Mouse (Mus musculus) heart, embryonic 15.5 days (tissue): ENCODE measurements around the gene Kctd6. TPM values are rescaled to one million over a fixed set of nuclear protein-coding genes. Genes with fewer than 3 reads are reported as not detected.
"Not testable (repeated sequence)": the region's sequence is repeated elsewhere in the genome, so short reads cannot be mapped to it uniquely, and the experiment has no call there.

ENCODE experiments used
- ATAC-seq: fragments of 200-750 bp; cut with Nextera tagmentation; replicated peaks from 2 replicates; pipeline ENCODE4 v1.8.0; 2017; ENCODE audit warnings: low read depth, moderate TSS enrichment; ENCODE audit not compliant: insufficient number of reproducible peaks, insufficient read depth, low FRiP score
- H3K27ac ChIP-seq: fragments of 300-500 bp; sonication (generic); 2 replicates; pipeline ENCODE4 v1.5.1; 2015; ENCODE audit warnings: mild to moderate bottlenecking, inconsistent platforms
- H3K27me3 ChIP-seq: fragments of 300-500 bp; sonication (generic); 2 replicates; pipeline ENCODE4 v1.6.1; 2015; ENCODE audit warnings: inconsistent platforms
- H3K36me3 ChIP-seq: fragments of 300-500 bp; sonication (generic); 2 replicates; pipeline ENCODE4 v1.6.1; 2015; ENCODE audit warnings: mild to moderate bottlenecking, inconsistent platforms
- H3K4me1 ChIP-seq: fragments of 300-500 bp; sonication (generic); replicated peaks from 2 replicates; pipeline ENCODE4 v1.6.1; 2015; ENCODE audit warnings: inconsistent platforms
- H3K4me2 ChIP-seq: fragments of 300-500 bp; sonication (generic); 2 replicates; pipeline ENCODE4 v1.6.1; 2015; ENCODE audit warnings: inconsistent platforms, mild to moderate bottlenecking, moderate library complexity
- H3K4me3 ChIP-seq: fragments of 300-500 bp; sonication (generic); 2 replicates; pipeline ENCODE4 v1.5.1; 2015; ENCODE audit warnings: mild to moderate bottlenecking, inconsistent platforms
- H3K9ac ChIP-seq: fragments of 300-500 bp; sonication (generic); 2 replicates; pipeline ENCODE4 v1.6.1; 2015; ENCODE audit warnings: mild to moderate bottlenecking, inconsistent platforms
- H3K9me3 ChIP-seq: fragments of 300-500 bp; sonication (generic); replicated peaks from 2 replicates; pipeline ENCODE4 v1.6.1; 2016; ENCODE audit warnings: inconsistent platforms
- WGBS: fragments of 180-500 bp; shearing (Covaris S2); methylation state at CpG from one replicate; pipeline ENCODE4 v1.1.7; 2015; ENCODE audit warnings: mixed read lengths; 5-methylcytosine and 5-hydroxymethylcytosine counted together
- polyA plus RNA-seq: library from polyadenylated mRNA; unstranded; fragments of >200 nt; fragmentation: Nextera tagmentation; extraction: Ambion mirVana; gene quantifications from 2 replicates; pipeline ENCODE4 v1.2.1, GENCODE M21; 2015

Kctd6 gene
- polyA plus RNA-seq, 1 experiment from 2014 or later: 12.5 TPM

GRCm38 (mm10) chr14:8255076-8255729 lies 41.3 kb downstream of the Kctd6 start:
- H3K36me3 ChIP-seq: no peaks in the 10 kb centered on the region
- no peaks in the 10 kb centered on the region for H3K27me3 ChIP-seq
- 0 out of 2 replicates have a peak, but pooled peaks cover 3% of the 10 kb centered on the region for H3K4me1 ChIP-seq
- H3K9ac ChIP-seq: no peak overlapping the region
- no peak overlapping the region for H3K4me2 ChIP-seq
- H3K27ac ChIP-seq: no peak overlapping the region
- no peak for ATAC-seq
- WGBS: 60% methylated on average over 7 of the region's 7 CpGs
- no peaks in the 10 kb centered on the region for H3K9me3 ChIP-seq
- H3K4me3 ChIP-seq: no peak overlapping the region

DNA sequence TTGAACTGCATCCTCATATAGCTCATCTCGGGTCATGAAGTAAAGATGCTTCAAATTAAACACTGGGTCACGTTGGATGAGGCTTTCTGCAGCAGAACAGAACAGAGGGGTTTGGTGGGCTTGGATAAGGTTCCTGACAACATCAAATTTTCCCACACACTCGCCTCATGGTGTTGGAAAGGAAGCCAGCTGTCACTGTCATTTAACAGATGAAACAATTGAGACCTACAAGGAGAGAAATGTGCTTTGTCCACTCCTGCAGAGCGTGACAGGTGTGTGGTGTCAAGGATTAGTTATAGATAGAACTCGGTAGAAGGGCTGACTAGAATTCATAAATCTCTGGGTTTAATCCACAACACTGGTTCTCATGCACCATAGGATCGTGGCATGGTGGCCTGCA lies 42.1 kb downstream of the Kctd6 start:
- no peak overlapping the region for H3K27ac ChIP-seq
- H3K36me3 ChIP-seq: no peaks in the 10 kb centered on the region
- H3K27me3 ChIP-seq: no peaks in the 10 kb centered on the region
- H3K9ac ChIP-seq: no peak overlapping the region
- no peak for ATAC-seq
- H3K9me3 ChIP-seq: no peaks in the 10 kb centered on the region
- WGBS: 62% methylated on average over 6 of the region's 6 CpGs
- 0 out of 2 replicates have a peak, but pooled peaks cover 3% of the 10 kb centered on the region for H3K4me1 ChIP-seq
- H3K4me3 ChIP-seq: no peak overlapping the region
- no peak overlapping the region for H3K4me2 ChIP-seq

GRCm38 (mm10) chr14:8256881-8257280 lies 42.9 kb downstream of the Kctd6 start:
- H3K27me3 ChIP-seq: no peaks in the 10 kb centered on the region

DNA sequence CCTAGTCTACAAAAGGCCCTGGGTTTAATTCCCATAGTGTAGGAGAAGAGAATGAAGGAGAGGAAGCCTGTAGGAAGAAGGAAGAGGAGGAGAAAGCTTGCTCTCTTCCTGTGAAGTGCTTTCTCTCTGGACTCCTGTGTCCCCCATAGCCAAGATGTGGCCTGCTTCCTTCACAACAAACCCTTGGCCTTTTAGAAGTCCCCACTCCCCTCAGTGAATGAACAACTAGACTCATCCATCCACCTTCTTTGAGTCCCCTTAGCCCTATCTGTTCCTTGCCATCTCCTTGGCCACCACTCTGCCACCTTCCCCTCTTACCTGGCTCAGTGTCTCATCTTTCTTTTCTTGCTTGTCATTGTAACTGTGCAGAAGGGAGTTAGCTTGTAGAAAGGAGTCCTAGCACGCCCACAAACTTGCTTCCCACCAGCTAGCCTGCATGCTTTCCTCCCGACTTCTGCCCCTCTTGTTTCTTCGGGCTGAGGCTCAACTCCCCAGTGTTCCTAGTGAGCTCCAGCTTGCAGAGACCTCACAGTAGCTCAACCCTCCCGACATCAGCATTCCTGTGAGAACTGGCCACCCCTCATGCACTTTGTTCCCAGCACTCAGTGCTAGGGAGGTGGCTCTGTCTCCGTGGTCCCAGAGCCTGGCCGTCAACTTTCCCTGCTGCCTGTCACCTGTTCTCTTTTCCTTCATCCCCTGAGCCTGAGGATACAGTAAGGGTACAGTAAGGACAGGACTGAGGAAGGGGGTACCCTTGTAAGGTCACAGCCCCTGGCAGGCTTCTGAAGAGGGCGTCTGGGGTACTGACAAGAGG lies 43.8 kb downstream of the Kctd6 start:
- 44% methylated on average over 7 of the region's 7 CpGs for WGBS
- Histone ChIP-seq H3K9me3 (no peaks in the 10 kb centered on the region), H3K4me2 (no peak overlapping the region), H3K27ac (no peak overlapping the region), H3K36me3 (no peaks in the 10 kb centered on the region), H3K4me3 (no peak overlapping the region), H3K4me1 (0 out of 2 replicates have a peak, but pooled peaks cover 3% of the 10 kb centered on the region), H3K27me3 (no peaks in the 10 kb centered on the region), H3K9ac (no peak overlapping the region)
- no peak for ATAC-seq

More at GRCm38 (mm10) chr14:8256881-8257280, 42.9 kb downstream of the Kctd6 start:
- ATAC-seq: no peak
- Histone ChIP-seq H3K4me2 (no peak overlapping the region), H3K27ac (no peak overlapping the region), H3K9me3 (no peaks in the 10 kb centered on the region), H3K36me3 (no peaks in the 10 kb centered on the region), H3K9ac (no peak overlapping the region), H3K4me1 (0 out of 2 replicates have a peak, but pooled peaks cover 3% of the 10 kb centered on the region), H3K4me3 (no peak overlapping the region)
- WGBS: 66% methylated on average over 5 of the region's 5 CpGs

GRCm38 (mm10) chr14:8258335-8258627 lies 44.3 kb downstream of the Kctd6 start:
- ATAC-seq: no peak
- Histone ChIP-seq H3K4me1 (0 out of 2 replicates have a peak, but pooled peaks cover 3% of the 10 kb centered on the region), H3K9me3 (no peaks in the 10 kb centered on the region), H3K4me2 (no peak overlapping the region), H3K27ac (no peak overlapping the region), H3K27me3 (no peaks in the 10 kb centered on the region), H3K36me3 (no peaks in the 10 kb centered on the region), H3K4me3 (no peak overlapping the region), H3K9ac (no peak overlapping the region)
- 28% methylated on average over 3 of the region's 3 CpGs for WGBS

DNA sequence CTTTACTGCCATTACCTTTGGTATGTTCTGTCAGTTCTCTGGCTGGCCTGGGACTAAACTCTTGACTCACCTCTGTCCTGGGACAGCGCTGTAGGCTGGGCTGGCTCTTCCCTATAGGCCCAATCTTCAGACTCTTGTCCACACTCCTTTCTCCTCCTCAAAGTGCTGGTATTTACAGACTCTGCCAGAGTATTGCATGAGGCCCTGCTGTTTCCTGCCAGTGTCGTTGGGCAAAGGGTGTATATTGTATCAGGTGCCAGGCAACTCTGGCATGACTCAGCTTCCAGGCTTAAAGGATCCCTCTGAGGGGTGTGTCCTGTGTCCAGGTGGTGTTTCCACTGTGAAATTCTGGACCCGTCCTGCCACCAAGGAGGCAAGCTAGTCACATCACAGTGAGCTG lies 44.8 kb downstream of the Kctd6 start:
- 69% methylated on average over 3 of the region's 3 CpGs for WGBS
- Histone ChIP-seq H3K36me3 (no peaks in the 10 kb centered on the region), H3K27ac (no peak overlapping the region), H3K27me3 (no peaks in the 10 kb centered on the region), H3K4me3 (no peak overlapping the region), H3K4me2 (no peak overlapping the region), H3K9me3 (no peaks in the 10 kb centered on the region), H3K9ac (no peak overlapping the region), H3K4me1 (0 out of 2 replicates have a peak, but pooled peaks cover 3% of the 10 kb centered on the region)
- no peak for ATAC-seq

- Histone ChIP-seq H3K36me3 (no peaks in the 10 kb centered on the region), H3K4me2 (no peak within 1 kb of the TSS), H3K4me1 (0 out of 2 replicates have a peak, but pooled peaks cover 3% of the 10 kb centered on the region), H3K27ac (no peak within 1 kb of the TSS), H3K27me3 (no peaks in the 10 kb centered on the region), H3K4me3 (no peak within 1 kb of the TSS), H3K9ac (no peak within 1 kb of the TSS), H3K9me3 (no peaks in the 10 kb centered on the region)
- 74% methylated on average over 3 of the region's 3 CpGs for WGBS
- ATAC-seq: no peak
Measured at GRCm38 (mm10) chr14:8259166-8259565, 45.2 kb downstream of the Kctd6 start, which contains the start of gene Acox2. Gene Acox2 (minus strand): TSS chr14:8259353.

DNA sequence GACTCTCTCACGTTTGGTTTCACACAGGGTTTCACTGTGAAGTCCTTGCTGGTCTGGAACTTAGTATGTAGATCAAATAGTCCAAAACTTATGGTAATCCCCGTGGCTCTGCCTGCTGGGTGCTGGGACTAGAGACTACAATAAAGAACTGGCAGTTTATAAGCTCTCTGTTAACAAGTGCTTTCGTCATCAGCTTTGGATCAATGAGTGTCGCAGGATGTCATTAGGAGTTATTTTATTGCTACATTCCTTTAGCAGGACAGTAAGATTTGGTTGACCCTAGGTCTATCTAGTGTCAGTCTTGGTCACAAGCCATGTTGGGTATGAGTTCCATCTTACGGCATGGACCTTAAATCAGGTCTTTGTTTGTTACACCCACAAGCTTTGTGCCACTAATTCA lies 46.3 kb downstream of the Kctd6 start:
- H3K27ac ChIP-seq: no peak overlapping the region
- no peak overlapping the region for H3K4me3 ChIP-seq
- 0 out of 2 replicates have a peak, but pooled peaks cover 3% of the 10 kb centered on the region for H3K4me1 ChIP-seq
- no peaks in the 10 kb centered on the region for H3K36me3 ChIP-seq
- H3K9me3 ChIP-seq: no peaks in the 10 kb centered on the region
- no peak overlapping the region for H3K9ac ChIP-seq
- no peaks in the 10 kb centered on the region for H3K27me3 ChIP-seq
- no peak overlapping the region for H3K4me2 ChIP-seq
- WGBS: 73% methylated on average over 5 of the region's 5 CpGs
- ATAC-seq: no peak

- no peaks in the 10 kb centered on the region for H3K27me3 ChIP-seq
- no peak overlapping the region for H3K4me2 ChIP-seq
- H3K4me1 ChIP-seq: 0 out of 2 replicates have a peak, but pooled peaks cover 3% of the 10 kb centered on the region
- H3K4me3 ChIP-seq: no peak overlapping the region
- H3K36me3 ChIP-seq: no peaks in the 10 kb centered on the region
- no peak overlapping the region for H3K9ac ChIP-seq
- H3K27ac ChIP-seq: no peak overlapping the region
- WGBS: 51% methylated on average over 1 of the region's 1 CpGs
- no peak for ATAC-seq
- H3K9me3 ChIP-seq: no peaks in the 10 kb centered on the region
Measured at GRCm38 (mm10) chr14:8262242-8262641, 48.3 kb downstream of the Kctd6 start.

- no peak overlapping the region for H3K27ac ChIP-seq
- H3K36me3 ChIP-seq: no peaks in the 10 kb centered on the region
- no peaks in the 10 kb centered on the region for H3K27me3 ChIP-seq
- no peak overlapping the region for H3K4me2 ChIP-seq
- no peaks in the 10 kb centered on the region for H3K4me1 ChIP-seq
- H3K9ac ChIP-seq: no peak overlapping the region
- WGBS: 90% methylated on average over 1 of the region's 1 CpGs
- no peaks in the 10 kb centered on the region for H3K9me3 ChIP-seq
- no peak for ATAC-seq
- no peak overlapping the region for H3K4me3 ChIP-seq
Measured at GRCm38 (mm10) chr14:8264378-8264777, 50.4 kb downstream of the Kctd6 start.

GRCm38 (mm10) chr14:8271281-8271680 lies 57.3 kb downstream of the Kctd6 start:
- WGBS: 74% methylated on average over 8 of the region's 8 CpGs
- not testable (repeated sequence) for H3K27me3 ChIP-seq, H3K9ac ChIP-seq, H3K4me3 ChIP-seq, H3K9me3 ChIP-seq, H3K4me1 ChIP-seq, H3K36me3 ChIP-seq, H3K4me2 ChIP-seq, ATAC-seq, H3K27ac ChIP-seq
